Mouse (Mus musculus): ENCODE results near the gene Zp3.

DNA sequence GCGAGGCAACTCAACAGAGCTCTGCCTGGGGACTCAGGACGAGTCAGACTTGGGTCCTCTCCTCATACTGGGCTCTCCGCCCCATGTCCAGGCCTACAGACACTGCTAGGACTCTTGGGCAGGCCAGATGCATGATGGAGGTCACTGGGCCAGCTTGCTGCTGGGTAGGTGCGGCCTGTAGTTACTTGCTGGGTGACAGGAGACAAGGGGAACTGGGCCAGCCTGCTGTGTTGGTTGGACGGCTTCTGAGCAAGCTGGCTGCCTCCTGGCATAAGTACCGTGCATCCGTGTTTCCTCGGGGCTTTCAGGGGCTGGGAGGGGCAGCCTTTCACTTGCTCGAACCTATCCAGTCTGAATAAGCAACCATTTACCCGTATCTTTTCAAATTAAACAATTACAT lies 35.7 kb downstream of the Zp3 start:
- TF ChIP-seq CTCF (IDR thresholded peaks at IDR 0.05; ENCODE audit: control insufficient read depth, insufficient read depth, insufficient replicate concordance, low read depth, low read length) = no peak
- no peak for TF ChIP-seq POLR2A (IDR thresholded peaks at IDR 0.05; ENCODE audit: control insufficient read depth, low read depth, low read length)

All from testis, adult 2 months (tissue).